Mouse (Mus musculus): Measurements from ENCODE around the gene Phc2. TPM values are rescaled to one million over a fixed set of nuclear protein-coding genes. Genes with fewer than 3 reads are reported as not detected.

Gene Phc2
- polyA plus RNA-seq, 1 experiment from 2014 or later: 54.5 TPM

- no peaks in the 10 kb centered on the region for H3K27me3 ChIP-seq (replicated peaks)
- no peaks in the 10 kb centered on the region for H3K9me3 ChIP-seq (replicated peaks)
- H3K4me3 ChIP-seq (replicated peaks): no peak overlapping the region
- H3K4me2 ChIP-seq: no peak overlapping the region
- H3K27ac ChIP-seq (replicated peaks): no peak overlapping the region
- ATAC-seq (ENCODE audit: low FRiP score): no peak
- no peak overlapping the region for H3K9ac ChIP-seq (replicated peaks)
- 81% methylated on average over 13 of the region's 13 CpGs for WGBS
- H3K4me1 ChIP-seq: peaks cover 53% of the 10 kb centered on the region
- H3K36me3 ChIP-seq: peaks cover 7% of the 10 kb centered on the region
Measured at GRCm38 (mm10) chr4:128723431-128723830, 68.9 kb downstream of the Phc2 start.

GRCm38 (mm10) chr4:128724059-128724458, 69.6 kb downstream of the Phc2 start:
- H3K9ac ChIP-seq (replicated peaks): no peak overlapping the region
- H3K27ac ChIP-seq (replicated peaks): no peak overlapping the region; the same call in 1 of the 2 replicates
- 75% methylated on average over 7 of the region's 7 CpGs for WGBS
- no peak overlapping the region for H3K4me2 ChIP-seq
- H3K4me1 ChIP-seq: peaks cover 55% of the 10 kb centered on the region
- ATAC-seq (ENCODE audit: low FRiP score): no peak
- no peaks in the 10 kb centered on the region for H3K9me3 ChIP-seq (replicated peaks)
- no peaks in the 10 kb centered on the region for H3K27me3 ChIP-seq (replicated peaks)
- H3K4me3 ChIP-seq (replicated peaks): no peak overlapping the region
- H3K36me3 ChIP-seq: peaks cover 7% of the 10 kb centered on the region

GRCm38 (mm10) chr4:128727019-128727720, 72.7 kb downstream of the Phc2 start:
- peaks cover 9% of the 10 kb centered on the region for H3K36me3 ChIP-seq
- peaks cover 56% of the 10 kb centered on the region for H3K4me1 ChIP-seq

GRCm38 (mm10) chr4:128727721-128728430, 73.4 kb downstream of the Phc2 start:
- Histone ChIP-seq H3K4me3 (replicated peaks) (peak overlapping the region; percentile 93), H3K9ac (replicated peaks) (peak overlapping the region; percentile 100), H3K4me1 (peaks cover 63% of the 10 kb centered on the region), H3K27me3 (replicated peaks) (no peaks in the 10 kb centered on the region), H3K4me2 (peak overlapping the region; percentile 88), H3K9me3 (replicated peaks) (no peaks in the 10 kb centered on the region), H3K27ac (replicated peaks) (peak overlapping the region; percentile 94), H3K36me3 (peaks cover 9% of the 10 kb centered on the region)
- WGBS: under 1% methylated on average over 65 of the region's 65 CpGs
- ATAC-seq (ENCODE audit: low FRiP score): peak; percentile 66

More at GRCm38 (mm10) chr4:128727019-128727720, 72.7 kb downstream of the Phc2 start:
- peak overlapping the region; percentile 93 for H3K4me3 ChIP-seq (replicated peaks)
- H3K4me2 ChIP-seq: peak overlapping the region; percentile 88
- H3K27me3 ChIP-seq (replicated peaks): no peaks in the 10 kb centered on the region
- WGBS: 1% methylated on average over 64 of the region's 68 CpGs
- peak; percentile 93 for ATAC-seq (ENCODE audit: low FRiP score)
- peak overlapping the region; percentile 94 for H3K27ac ChIP-seq (replicated peaks)
- H3K9ac ChIP-seq (replicated peaks): peak overlapping the region; percentile 100
- H3K9me3 ChIP-seq (replicated peaks): no peaks in the 10 kb centered on the region

GRCm38 (mm10) chr4:128728431-128728851, 73.9 kb downstream of the Phc2 start:
- H3K4me1 ChIP-seq: peaks cover 69% of the 10 kb centered on the region
- H3K36me3 ChIP-seq: peaks cover 7% of the 10 kb centered on the region
- H3K4me2 ChIP-seq: peak overlapping the region; percentile 88
- H3K9ac ChIP-seq (replicated peaks): peak overlapping the region; percentile 100
- no peaks in the 10 kb centered on the region for H3K27me3 ChIP-seq (replicated peaks)
- H3K27ac ChIP-seq (replicated peaks): peak overlapping the region; percentile 94
- H3K9me3 ChIP-seq (replicated peaks): no peaks in the 10 kb centered on the region
- WGBS: under 1% methylated on average over 5 of the region's 5 CpGs
- no peak for ATAC-seq (ENCODE audit: low FRiP score)
- H3K4me3 ChIP-seq (replicated peaks): peak overlapping the region; percentile 93

- Histone ChIP-seq H3K4me3 (replicated peaks) (peak overlapping the region; percentile 93), H3K4me2 (peak overlapping the region; percentile 88), H3K27me3 (replicated peaks) (no peaks in the 10 kb centered on the region), H3K9me3 (replicated peaks) (no peaks in the 10 kb centered on the region), H3K27ac (replicated peaks) (peak overlapping the region; percentile 94), H3K9ac (replicated peaks) (peak overlapping the region; percentile 100), H3K4me1 (peaks cover 76% of the 10 kb centered on the region), H3K36me3 (0 out of 2 replicates have a peak, but pooled peaks cover 2% of the 10 kb centered on the region)
- ATAC-seq (ENCODE audit: low FRiP score): no peak
- WGBS: 5% methylated on average over 15 of the region's 15 CpGs
Measured at GRCm38 (mm10) chr4:128729033-128729708, 74.7 kb downstream of the Phc2 start.

GRCm38 (mm10) chr4:128729709-128730037, 75.2 kb downstream of the Phc2 start:
- peak overlapping the region; percentile 88 for H3K4me2 ChIP-seq
- 13% methylated on average over 5 of the region's 5 CpGs for WGBS
- H3K27me3 ChIP-seq (replicated peaks): no peaks in the 10 kb centered on the region
- no peaks in the 10 kb centered on the region for H3K9me3 ChIP-seq (replicated peaks)
- H3K36me3 ChIP-seq: 0 out of 2 replicates have a peak, but pooled peaks cover 2% of the 10 kb centered on the region
- H3K4me1 ChIP-seq: peaks cover 80% of the 10 kb centered on the region
- peak overlapping the region; percentile 94 for H3K27ac ChIP-seq (replicated peaks)
- ATAC-seq (ENCODE audit: low FRiP score): no peak
- H3K9ac ChIP-seq (replicated peaks): peak overlapping the region; percentile 100
- H3K4me3 ChIP-seq (replicated peaks): peak overlapping the region; percentile 93

GRCm38 (mm10) chr4:128730271-128730670, 75.8 kb downstream of the Phc2 start:
- H3K27ac ChIP-seq (replicated peaks): peak overlapping the region; percentile 94
- peak overlapping the region; percentile 88 for H3K4me2 ChIP-seq
- H3K9ac ChIP-seq (replicated peaks): peak overlapping the region; percentile 100; the same call in 1 of the 2 replicates
- peaks cover 82% of the 10 kb centered on the region for H3K4me1 ChIP-seq
- 0 out of 2 replicates have a peak, but pooled peaks cover 2% of the 10 kb centered on the region for H3K36me3 ChIP-seq
- no peaks in the 10 kb centered on the region for H3K27me3 ChIP-seq (replicated peaks)
- H3K4me3 ChIP-seq (replicated peaks): peak overlapping the region; percentile 93
- WGBS: 38% methylated on average over 6 of the region's 6 CpGs
- H3K9me3 ChIP-seq (replicated peaks): no peaks in the 10 kb centered on the region
- ATAC-seq (ENCODE audit: low FRiP score): no peak

- Histone ChIP-seq H3K4me1 (peaks cover 93% of the 10 kb centered on the region), H3K9ac (replicated peaks) (no peak overlapping the region), H3K27me3 (replicated peaks) (no peaks in the 10 kb centered on the region), H3K27ac (replicated peaks) (peak overlapping the region; percentile 81; the same call in 1 of the 2 replicates), H3K4me3 (replicated peaks) (no peak overlapping the region), H3K4me2 (no peak overlapping the region), H3K9me3 (replicated peaks) (no peaks in the 10 kb centered on the region), H3K36me3 (0 out of 2 replicates have a peak, but pooled peaks cover 8% of the 10 kb centered on the region)
- no peak for ATAC-seq (ENCODE audit: low FRiP score)
- 48% methylated on average over 5 of the region's 5 CpGs for WGBS
Measured at GRCm38 (mm10) chr4:128732794-128733193, 78.3 kb downstream of the Phc2 start.

GRCm38 (mm10) chr4:128733496-128733895, 79.0 kb downstream of the Phc2 start:
- H3K9ac ChIP-seq (replicated peaks): no peak overlapping the region
- peaks cover 96% of the 10 kb centered on the region for H3K4me1 ChIP-seq
- no peaks in the 10 kb centered on the region for H3K27me3 ChIP-seq (replicated peaks)
- H3K4me2 ChIP-seq: peak overlapping the region; percentile 29; the same call in 1 of the 2 replicates
- no peak for ATAC-seq (ENCODE audit: low FRiP score)
- H3K27ac ChIP-seq (replicated peaks): peak overlapping the region; percentile 81
- H3K36me3 ChIP-seq: 0 out of 2 replicates have a peak, but pooled peaks cover 8% of the 10 kb centered on the region
- no peaks in the 10 kb centered on the region for H3K9me3 ChIP-seq (replicated peaks)
- H3K4me3 ChIP-seq (replicated peaks): no peak overlapping the region
- WGBS: 24% methylated on average over 6 of the region's 6 CpGs

- Histone ChIP-seq H3K36me3 (0 out of 2 replicates have a peak, but pooled peaks cover 8% of the 10 kb centered on the region), H3K27me3 (replicated peaks) (no peaks in the 10 kb centered on the region), H3K4me2 (peak overlapping the region; percentile 29), H3K4me1 (peaks cover 90% of the 10 kb centered on the region), H3K27ac (replicated peaks) (peak overlapping the region; percentile 81), H3K4me3 (replicated peaks) (no peak overlapping the region), H3K9ac (replicated peaks) (0 out of 2 replicates have a peak overlapping the region, but pooled peaks have one; percentile 23), H3K9me3 (replicated peaks) (no peaks in the 10 kb centered on the region)
- peak; percentile 60; the same call in 1 of the 2 replicates for ATAC-seq (ENCODE audit: low FRiP score)
- WGBS: 33% methylated on average over 5 of the region's 5 CpGs
Measured at GRCm38 (mm10) chr4:128734217-128734616, 79.7 kb downstream of the Phc2 start.

All from neural tube, embryonic 15.5 days (tissue).